Mouse (Mus musculus): ENCODE data around the gene Polr2e. TPM values are rescaled to one million over a fixed set of nuclear protein-coding genes. Genes with fewer than 3 reads are reported as not detected.

Gene Polr2e
- polyA plus RNA-seq, 1 experiment from 2014 or later, result 220 TPM

GRCm38 (mm10) chr10:80025889-80026288 lies 13.7 kb downstream of the Polr2e start:
- H3K4me1 ChIP-seq (ENCODE audit: control insufficient read depth, insufficient read depth, low read length), result peaks cover 3% of the 10 kb centered on the region; the same call in 1 of the 2 replicates
- H3K4me3 ChIP-seq (ENCODE audit: low read depth, low read length), result no peak overlapping the region
- H3K9me3 ChIP-seq (ENCODE audit: control insufficient read depth, low read depth, low read length), result no peaks in the 10 kb centered on the region
- 55% methylated on average over 12 of the region's 12 CpGs for WGBS
- H3K9ac ChIP-seq (replicated peaks; ENCODE audit: low read depth, low read length), result no peak overlapping the region
- H3K4me2 ChIP-seq (replicated peaks; ENCODE audit: low read depth, low read length), result no peak overlapping the region
- ATAC-seq (ENCODE audit: insufficient number of reproducible peaks, insufficient read depth, low FRiP score, low read depth), result 0 out of 2 replicates have a peak, but pooled peaks have one; percentile 43
- no peak overlapping the region for H3K27ac ChIP-seq (ENCODE audit: low read length)
- H3K27me3 ChIP-seq (ENCODE audit: control insufficient read depth, insufficient read depth, low read length), result no peaks in the 10 kb centered on the region
- no peaks in the 10 kb centered on the region for H3K36me3 ChIP-seq (ENCODE audit: control insufficient read depth, insufficient read depth, low read length)

GRCm38 (mm10) chr10:80025463-80025862 lies 14.1 kb downstream of the Polr2e start:
- no peak overlapping the region for H3K4me2 ChIP-seq (replicated peaks; ENCODE audit: low read depth, low read length)
- H3K27me3 ChIP-seq (ENCODE audit: control insufficient read depth, insufficient read depth, low read length), result no peaks in the 10 kb centered on the region
- H3K9ac ChIP-seq (replicated peaks; ENCODE audit: low read depth, low read length), result no peak overlapping the region
- 67% methylated on average over 10 of the region's 10 CpGs for WGBS
- H3K9me3 ChIP-seq (ENCODE audit: control insufficient read depth, low read depth, low read length), result no peaks in the 10 kb centered on the region
- no peak for ATAC-seq (ENCODE audit: insufficient number of reproducible peaks, insufficient read depth, low FRiP score, low read depth)
- H3K4me3 ChIP-seq (ENCODE audit: low read depth, low read length), result no peak overlapping the region
- no peaks in the 10 kb centered on the region for H3K36me3 ChIP-seq (ENCODE audit: control insufficient read depth, insufficient read depth, low read length)
- peaks cover 7% of the 10 kb centered on the region; the same call in 1 of the 2 replicates for H3K4me1 ChIP-seq (ENCODE audit: control insufficient read depth, insufficient read depth, low read length)
- no peak overlapping the region for H3K27ac ChIP-seq (ENCODE audit: low read length)

- ATAC-seq (ENCODE audit: insufficient number of reproducible peaks, insufficient read depth, low FRiP score, low read depth), result no peak
- no peak overlapping the region for H3K4me3 ChIP-seq (ENCODE audit: low read depth, low read length)
- no peaks in the 10 kb centered on the region for H3K27me3 ChIP-seq (ENCODE audit: control insufficient read depth, insufficient read depth, low read length)
- H3K9ac ChIP-seq (replicated peaks; ENCODE audit: low read depth, low read length), result no peak overlapping the region
- WGBS, result 51% methylated on average over 4 of the region's 4 CpGs
- peaks cover 10% of the 10 kb centered on the region; the same call in 1 of the 2 replicates for H3K4me1 ChIP-seq (ENCODE audit: control insufficient read depth, insufficient read depth, low read length)
- H3K4me2 ChIP-seq (replicated peaks; ENCODE audit: low read depth, low read length), result no peak overlapping the region
- H3K27ac ChIP-seq (ENCODE audit: low read length), result no peak overlapping the region
- H3K9me3 ChIP-seq (ENCODE audit: control insufficient read depth, low read depth, low read length), result no peaks in the 10 kb centered on the region
- H3K36me3 ChIP-seq (ENCODE audit: control insufficient read depth, insufficient read depth, low read length), result no peaks in the 10 kb centered on the region
These were observed 14.6 kb downstream of the Polr2e start for GRCm38 (mm10) chr10:80025044-80025347.

GRCm38 (mm10) chr10:80024229-80025043 lies 15.2 kb downstream of the Polr2e start:
- H3K4me1 ChIP-seq (ENCODE audit: control insufficient read depth, insufficient read depth, low read length), result peaks cover 15% of the 10 kb centered on the region; the same call in 1 of the 2 replicates
- H3K9ac ChIP-seq (replicated peaks; ENCODE audit: low read depth, low read length), result no peak overlapping the region
- no peaks in the 10 kb centered on the region for H3K36me3 ChIP-seq (ENCODE audit: control insufficient read depth, insufficient read depth, low read length)
- no peak overlapping the region for H3K4me2 ChIP-seq (replicated peaks; ENCODE audit: low read depth, low read length)
- no peak overlapping the region for H3K4me3 ChIP-seq (ENCODE audit: low read depth, low read length)
- H3K9me3 ChIP-seq (ENCODE audit: control insufficient read depth, low read depth, low read length), result no peaks in the 10 kb centered on the region
- WGBS, result 75% methylated on average over 15 of the region's 15 CpGs
- H3K27ac ChIP-seq (ENCODE audit: low read length), result peak overlapping the region; percentile 6; the same call in 1 of the 2 replicates
- ATAC-seq (ENCODE audit: insufficient number of reproducible peaks, insufficient read depth, low FRiP score, low read depth), result no peak
- H3K27me3 ChIP-seq (ENCODE audit: control insufficient read depth, insufficient read depth, low read length), result no peaks in the 10 kb centered on the region

- no peak overlapping the region for H3K4me3 ChIP-seq (ENCODE audit: low read depth, low read length)
- peaks cover 22% of the 10 kb centered on the region for H3K4me1 ChIP-seq (ENCODE audit: control insufficient read depth, insufficient read depth, low read length)
- ATAC-seq (ENCODE audit: insufficient number of reproducible peaks, insufficient read depth, low FRiP score, low read depth), result no peak
- H3K4me2 ChIP-seq (replicated peaks; ENCODE audit: low read depth, low read length), result no peak overlapping the region
- no peak overlapping the region for H3K27ac ChIP-seq (ENCODE audit: low read length)
- no peaks in the 10 kb centered on the region for H3K27me3 ChIP-seq (ENCODE audit: control insufficient read depth, insufficient read depth, low read length)
- no peaks in the 10 kb centered on the region for H3K36me3 ChIP-seq (ENCODE audit: control insufficient read depth, insufficient read depth, low read length)
- 82% methylated on average over 5 of the region's 5 CpGs for WGBS
- H3K9ac ChIP-seq (replicated peaks; ENCODE audit: low read depth, low read length), result no peak overlapping the region
- no peaks in the 10 kb centered on the region for H3K9me3 ChIP-seq (ENCODE audit: control insufficient read depth, low read depth, low read length)
These were observed 15.8 kb downstream of the Polr2e start for GRCm38 (mm10) chr10:80023758-80024157.

GRCm38 (mm10) chr10:80022806-80023205 lies 16.8 kb downstream of the Polr2e start:
- 96% methylated on average over 8 of the region's 8 CpGs for WGBS
- no peak for ATAC-seq (ENCODE audit: insufficient number of reproducible peaks, insufficient read depth, low FRiP score, low read depth)
- Histone ChIP-seq H3K9me3 (ENCODE audit: control insufficient read depth, low read depth, low read length) (no peaks in the 10 kb centered on the region), H3K27ac (ENCODE audit: low read length) (no peak overlapping the region), H3K36me3 (ENCODE audit: control insufficient read depth, insufficient read depth, low read length) (no peaks in the 10 kb centered on the region), H3K9ac (replicated peaks; ENCODE audit: low read depth, low read length) (no peak overlapping the region), H3K4me1 (ENCODE audit: control insufficient read depth, insufficient read depth, low read length) (peaks cover 25% of the 10 kb centered on the region), H3K27me3 (ENCODE audit: control insufficient read depth, insufficient read depth, low read length) (no peaks in the 10 kb centered on the region), H3K4me2 (replicated peaks; ENCODE audit: low read depth, low read length) (no peak overlapping the region), H3K4me3 (ENCODE audit: low read depth, low read length) (no peak overlapping the region)

- H3K9ac ChIP-seq (replicated peaks; ENCODE audit: low read depth, low read length), result no peak overlapping the region
- no peak overlapping the region for H3K27ac ChIP-seq (ENCODE audit: low read length)
- H3K4me1 ChIP-seq (ENCODE audit: control insufficient read depth, insufficient read depth, low read length), result peaks cover 25% of the 10 kb centered on the region
- no peaks in the 10 kb centered on the region for H3K27me3 ChIP-seq (ENCODE audit: control insufficient read depth, insufficient read depth, low read length)
- no peak overlapping the region for H3K4me2 ChIP-seq (replicated peaks; ENCODE audit: low read depth, low read length)
- WGBS, result 94% methylated on average over 12 of the region's 12 CpGs
- H3K9me3 ChIP-seq (ENCODE audit: control insufficient read depth, low read depth, low read length), result no peaks in the 10 kb centered on the region
- H3K4me3 ChIP-seq (ENCODE audit: low read depth, low read length), result no peak overlapping the region
- ATAC-seq (ENCODE audit: insufficient number of reproducible peaks, insufficient read depth, low FRiP score, low read depth), result no peak
- H3K36me3 ChIP-seq (ENCODE audit: control insufficient read depth, insufficient read depth, low read length), result no peaks in the 10 kb centered on the region
These were observed 17.4 kb downstream of the Polr2e start for GRCm38 (mm10) chr10:80022164-80022563.

- Histone ChIP-seq H3K36me3 (ENCODE audit: control insufficient read depth, insufficient read depth, low read length) (no peaks in the 10 kb centered on the region), H3K27ac (ENCODE audit: low read length) (no peak overlapping the region), H3K4me2 (replicated peaks; ENCODE audit: low read depth, low read length) (no peak overlapping the region), H3K9ac (replicated peaks; ENCODE audit: low read depth, low read length) (no peak overlapping the region), H3K27me3 (ENCODE audit: control insufficient read depth, insufficient read depth, low read length) (no peaks in the 10 kb centered on the region), H3K4me1 (ENCODE audit: control insufficient read depth, insufficient read depth, low read length) (peaks cover 25% of the 10 kb centered on the region), H3K9me3 (ENCODE audit: control insufficient read depth, low read depth, low read length) (no peaks in the 10 kb centered on the region), H3K4me3 (ENCODE audit: low read depth, low read length) (no peak overlapping the region)
- WGBS, result 82% methylated on average over 13 of the region's 13 CpGs
- ATAC-seq (ENCODE audit: insufficient number of reproducible peaks, insufficient read depth, low FRiP score, low read depth), result no peak
These were observed 18.3 kb downstream of the Polr2e start for GRCm38 (mm10) chr10:80021320-80021641.

Measured in stomach, embryonic 14.5 days (tissue).